Mouse (Mus musculus) testis, postnatal 10 days (tissue): ENCODE measurements at regions not wholly inside any gene's neighbourhood (a gene's known extent, or its start where the extent isn't known, plus 50 kb on each side); places are given as distances from the start of the nearest gene placed in this dataset.

ENCODE experiments used
- DNase-seq: peaks from one replicate; pipeline ENCODE4 v3.0.0; 2021; ENCODE audit warnings: low spot score

- DNase-seq: no peak
Measured at GRCm38 (mm10) chr9:85521342-85521741, 194.2 kb upstream of the Tent5a start.

DNA sequence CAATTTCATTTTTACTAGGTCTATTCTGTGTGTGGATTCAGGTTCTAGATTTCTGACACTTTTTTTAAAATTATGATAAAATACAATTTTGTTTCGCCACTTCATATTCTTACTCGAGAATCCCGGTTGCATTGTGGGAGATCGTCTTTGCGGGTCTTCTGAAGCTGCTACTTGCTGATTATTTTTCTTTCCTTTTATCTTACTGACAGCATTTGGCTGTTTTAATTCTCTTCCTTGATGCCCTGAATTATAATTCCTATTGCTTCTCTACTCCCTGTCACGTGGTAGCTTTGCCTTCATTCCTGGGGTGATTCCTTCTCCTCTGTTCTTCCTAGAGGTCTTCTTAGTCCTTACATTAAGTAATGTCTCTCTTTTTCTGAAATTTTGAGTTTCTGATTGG, 193.8 kb upstream of the Tent5a start:
- no peak for DNase-seq

GRCm38 (mm10) chr9:85499006-85499405, 171.9 kb upstream of the Tent5a start:
- no peak for DNase-seq

DNA sequence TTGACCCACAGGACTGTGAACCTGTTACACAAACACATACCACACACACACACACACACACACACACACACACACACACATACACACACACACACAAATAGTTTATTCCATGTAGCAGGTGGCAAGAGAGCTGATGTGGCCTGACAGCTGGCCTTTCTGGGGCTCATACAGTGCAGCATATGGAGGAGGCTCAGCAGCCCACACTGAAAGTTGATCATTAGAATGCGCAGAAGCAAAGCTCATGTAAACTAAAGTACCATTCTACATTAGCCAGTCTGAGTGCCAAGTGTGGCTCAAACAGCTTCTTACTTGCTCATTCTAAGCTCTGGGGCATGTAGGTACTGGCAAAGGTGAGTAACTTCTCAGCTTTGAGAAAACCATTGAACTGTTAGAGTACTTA, 170.2 kb upstream of the Tent5a start:
- DNase-seq: no peak

- no peak for DNase-seq
Measured at GRCm38 (mm10) chr9:85496506-85497239, 169.5 kb upstream of the Tent5a start.

DNA sequence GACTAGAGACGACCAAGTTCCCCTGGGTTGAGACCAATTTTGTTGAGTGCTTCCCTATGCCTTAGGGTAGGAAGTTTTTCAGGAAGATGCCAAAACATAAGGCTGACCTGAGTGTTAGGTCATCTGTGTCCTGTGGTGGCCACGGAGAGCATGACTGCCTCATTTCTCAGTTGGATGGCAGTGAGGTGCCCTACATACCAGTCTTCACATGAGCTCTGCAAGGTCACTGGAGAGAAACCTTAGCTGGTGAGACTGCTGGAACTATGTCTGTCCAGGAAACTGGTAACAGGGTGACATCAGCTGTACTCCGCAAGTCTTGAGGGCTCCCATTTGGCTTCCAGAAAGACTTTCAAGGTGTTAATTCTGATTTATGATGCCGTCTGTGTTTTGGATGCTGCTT, 167.9 kb upstream of the Tent5a start:
- no peak for DNase-seq

DNA sequence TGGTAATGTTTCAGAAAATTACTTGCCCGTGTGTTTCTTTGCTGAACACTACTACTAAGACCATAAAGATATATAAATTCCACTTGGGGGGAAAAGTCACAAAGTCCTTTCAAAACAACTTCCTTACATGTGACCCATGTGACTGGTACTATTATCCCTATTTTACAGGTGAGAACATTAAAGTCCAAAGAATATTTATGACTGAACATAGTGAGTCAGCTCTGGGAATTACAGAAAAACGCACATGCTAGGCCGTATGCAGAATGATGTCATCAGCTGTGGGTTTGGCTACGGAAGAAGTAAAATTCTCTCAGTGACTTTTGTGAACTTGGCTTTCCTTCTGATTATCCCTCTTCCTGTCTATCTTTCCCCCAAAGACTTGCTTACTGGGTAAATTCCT, 166.6 kb upstream of the Tent5a start:
- no peak for DNase-seq

- DNase-seq: no peak
Measured at GRCm38 (mm10) chr9:85490367-85490766, 163.2 kb upstream of the Tent5a start.

DNA sequence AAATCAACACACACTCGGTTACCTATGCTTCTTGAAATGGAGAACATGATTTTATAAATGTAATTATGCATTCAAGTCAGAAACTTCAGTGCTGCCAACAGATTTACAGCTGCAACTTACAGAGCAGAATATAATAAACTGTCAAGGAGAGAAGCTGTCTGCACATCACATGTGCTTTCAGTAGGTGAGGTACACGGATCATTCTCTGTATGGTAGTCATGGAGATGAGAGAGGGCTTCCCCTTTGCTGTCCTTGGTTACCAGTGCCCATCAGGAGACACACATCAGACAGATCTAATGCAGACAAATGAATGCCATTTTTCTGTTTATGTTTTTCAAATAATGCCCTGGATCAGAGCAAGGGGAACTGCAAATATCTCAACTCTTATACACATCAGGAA, 160.8 kb upstream of the Tent5a start:
- DNase-seq: no peak

- DNase-seq: no peak
Measured at GRCm38 (mm10) chr9:85487052-85487668, 160.0 kb upstream of the Tent5a start.

DNA sequence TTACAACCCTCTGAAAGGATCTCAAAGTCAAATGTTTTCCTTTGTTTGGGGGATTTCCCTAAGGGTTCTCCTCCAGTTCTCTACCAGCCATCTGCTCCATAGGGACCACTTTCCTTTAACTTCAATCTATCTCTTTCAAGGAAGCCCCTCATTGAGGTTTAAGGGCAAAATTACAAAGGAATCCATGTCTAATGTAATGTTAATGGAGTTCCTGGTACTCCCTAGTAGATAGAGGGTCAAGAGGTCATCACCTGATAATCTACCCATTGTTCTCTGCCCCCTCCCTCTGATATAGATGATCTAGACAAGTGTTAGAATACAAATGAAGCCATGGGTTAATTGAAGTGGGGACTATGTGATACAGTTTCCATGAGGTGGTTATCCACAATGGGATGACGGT, 158.6 kb upstream of the Tent5a start:
- DNase-seq: no peak

GRCm38 (mm10) chr9:85483248-85483647, 156.1 kb upstream of the Tent5a start:
- DNase-seq: no peak

DNA sequence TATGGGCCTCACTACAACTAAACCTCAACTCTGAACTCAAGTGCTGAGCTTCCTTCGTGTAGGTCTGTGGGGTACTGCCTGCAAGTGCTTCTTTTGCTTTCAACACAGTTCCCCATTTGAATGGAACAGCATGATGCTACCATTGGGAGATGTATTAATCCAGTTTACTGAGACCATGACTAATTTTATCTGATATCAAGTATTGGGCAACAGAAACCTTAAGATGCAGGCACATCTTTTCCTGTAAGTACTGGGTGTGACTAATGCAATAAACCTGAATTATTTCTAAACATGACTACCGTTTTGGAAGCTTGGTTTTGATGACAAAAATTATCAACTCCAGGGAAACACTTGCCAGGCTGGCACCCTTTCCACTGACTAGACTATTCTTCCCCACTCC, 153.4 kb upstream of the Tent5a start:
- DNase-seq: no peak

DNA sequence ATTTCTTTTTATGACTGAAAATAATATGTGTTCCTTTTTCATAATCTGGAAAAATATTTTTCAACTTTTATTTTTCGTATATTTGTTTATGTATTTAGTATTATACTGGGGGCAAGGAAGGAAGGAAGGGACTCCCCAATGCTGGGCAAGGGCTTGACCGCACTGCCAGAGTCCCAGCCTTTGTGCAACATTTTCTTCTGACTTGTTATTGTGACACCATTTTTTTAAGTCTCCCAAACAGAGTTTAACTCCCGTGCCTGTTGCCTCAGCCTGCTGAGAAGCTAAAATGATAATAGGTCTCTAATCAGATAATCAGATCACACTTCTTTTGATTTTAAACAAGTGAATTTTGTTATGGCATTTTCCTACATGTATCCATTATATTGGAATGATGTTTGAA, 148.1 kb upstream of the Tent5a start:
- no peak for DNase-seq

GRCm38 (mm10) chr9:85470264-85470821, 143.2 kb upstream of the Tent5a start:
- no peak for DNase-seq

GRCm38 (mm10) chr9:85469288-85469687, 142.1 kb upstream of the Tent5a start:
- DNase-seq: no peak

DNA sequence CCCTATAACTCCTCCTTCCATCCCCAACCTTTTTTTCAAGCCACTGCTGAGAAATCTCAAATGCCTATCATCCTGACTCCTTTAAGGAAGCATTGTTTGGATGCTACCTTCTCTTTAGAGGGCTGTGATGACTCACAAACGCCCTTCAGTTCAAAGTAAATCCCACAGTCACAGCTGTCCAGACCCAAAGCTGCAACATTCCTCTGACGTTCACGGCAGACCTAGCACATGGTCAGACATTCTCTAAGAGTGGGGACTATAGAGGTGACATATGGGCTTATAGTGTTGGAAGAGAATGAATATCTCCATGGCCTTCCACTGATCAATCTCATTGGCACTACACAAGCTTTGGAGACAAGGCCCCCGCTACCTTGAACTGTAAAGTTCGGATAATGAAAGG, 139.5 kb upstream of the Tent5a start:
- DNase-seq: no peak

DNA sequence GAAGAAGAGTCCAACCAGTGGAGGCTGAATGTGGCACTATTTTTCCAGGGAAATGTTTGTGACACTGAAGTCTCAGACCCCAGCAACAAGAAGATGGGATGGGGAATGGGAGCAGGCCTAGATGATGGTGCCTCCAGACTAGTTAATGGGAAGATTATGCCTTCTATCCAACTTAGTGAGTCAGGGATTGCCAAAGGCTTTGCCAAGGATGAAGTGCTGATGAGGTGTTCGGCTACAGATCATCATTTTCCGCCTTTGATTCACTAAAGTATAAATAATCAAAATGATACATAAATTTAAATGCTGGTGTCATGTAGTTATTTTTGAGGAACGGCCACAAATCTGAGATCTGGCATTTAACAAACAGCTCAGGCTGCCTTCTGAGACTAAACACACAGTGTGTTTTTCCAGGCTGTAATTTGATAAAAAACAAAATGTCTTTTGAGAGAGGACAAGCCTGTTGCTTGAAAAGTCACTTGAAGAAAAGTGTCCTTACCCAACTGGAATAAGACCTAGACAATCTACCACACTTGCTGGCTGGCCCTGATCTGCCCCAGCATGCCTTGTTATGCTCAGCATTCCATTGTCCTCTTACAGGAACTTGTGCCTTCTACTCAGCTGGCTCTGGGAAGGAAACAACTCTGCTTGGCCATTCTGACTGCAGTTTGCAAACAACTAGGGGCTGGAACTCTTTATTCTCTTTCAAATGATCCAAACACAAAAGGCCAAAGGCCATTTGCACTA, 132.1 kb upstream of the Tent5a start:
- DNase-seq: no peak

DNA sequence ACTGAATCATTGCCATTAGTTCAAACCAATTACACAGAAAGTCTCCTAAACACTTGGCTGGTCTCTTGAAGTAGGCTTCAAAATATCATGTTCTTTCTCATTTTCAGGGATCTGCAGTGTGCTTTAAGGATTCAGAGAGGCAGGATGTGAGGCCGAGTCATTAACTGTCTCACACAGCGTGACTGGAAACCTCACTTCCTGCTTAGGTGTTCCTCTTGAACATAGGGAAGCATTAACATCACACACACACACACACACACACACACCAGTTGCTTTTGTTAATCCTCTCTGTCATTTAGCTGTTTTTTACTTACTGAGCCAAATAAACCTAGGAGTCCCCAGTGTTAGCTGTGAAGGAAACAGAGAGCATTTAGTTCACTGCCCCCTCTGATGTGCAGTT, 131.2 kb upstream of the Tent5a start:
- DNase-seq: no peak

DNA sequence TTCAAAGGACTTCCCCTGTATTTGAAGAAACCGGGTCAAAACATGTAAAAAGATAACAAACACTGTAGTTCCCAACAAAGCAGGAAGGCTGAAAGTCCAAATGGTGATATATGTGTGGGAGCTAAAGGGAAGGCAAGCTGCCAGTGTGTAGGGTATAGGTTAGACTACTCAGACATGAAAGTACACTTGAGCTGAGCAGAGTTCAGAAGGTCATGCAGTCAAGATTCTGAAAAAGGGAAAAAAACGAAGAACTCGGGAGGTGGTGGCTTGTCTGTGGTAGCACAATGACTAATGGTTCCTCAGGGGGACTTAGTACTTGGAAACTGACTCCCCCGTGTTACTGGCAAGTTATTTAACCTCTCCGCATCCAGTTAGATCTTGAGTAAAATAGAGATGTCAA, 130.3 kb upstream of the Tent5a start:
- no peak for DNase-seq

GRCm38 (mm10) chr9:85455382-85455781, 128.2 kb upstream of the Tent5a start:
- no peak for DNase-seq

DNA sequence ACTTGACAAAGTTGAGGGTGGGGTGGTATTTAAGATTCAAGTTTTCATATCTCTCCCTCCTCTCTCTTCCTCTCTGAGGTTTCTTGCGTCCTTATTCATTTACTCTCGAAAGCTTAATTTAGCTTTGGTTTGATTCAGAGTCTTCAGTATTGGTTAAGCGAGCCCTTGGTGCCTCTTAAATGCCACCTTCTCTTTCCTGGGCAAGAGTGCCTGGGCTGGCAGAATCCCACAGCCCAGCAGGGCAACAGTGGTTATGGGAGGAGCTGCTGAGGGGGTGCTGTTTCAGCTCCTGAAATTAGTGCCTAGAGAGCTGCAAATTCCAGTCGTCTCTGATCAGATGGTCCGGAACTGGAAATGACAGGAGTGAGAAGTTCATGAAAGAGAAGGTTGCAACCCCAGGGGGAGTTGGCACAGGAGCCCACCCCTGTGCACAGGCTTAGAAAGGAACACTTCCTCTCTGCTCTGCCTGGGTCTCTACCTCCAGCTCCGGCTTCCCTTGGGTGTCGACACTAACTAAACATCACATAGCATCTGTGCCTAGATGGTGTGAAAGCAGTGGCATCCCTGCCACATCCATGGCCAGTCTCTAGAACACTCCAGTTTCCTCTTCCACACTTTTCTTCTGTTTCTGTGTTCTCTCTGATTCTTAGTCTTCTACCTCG, 125.2 kb upstream of the Tent5a start:
- no peak for DNase-seq

DNA sequence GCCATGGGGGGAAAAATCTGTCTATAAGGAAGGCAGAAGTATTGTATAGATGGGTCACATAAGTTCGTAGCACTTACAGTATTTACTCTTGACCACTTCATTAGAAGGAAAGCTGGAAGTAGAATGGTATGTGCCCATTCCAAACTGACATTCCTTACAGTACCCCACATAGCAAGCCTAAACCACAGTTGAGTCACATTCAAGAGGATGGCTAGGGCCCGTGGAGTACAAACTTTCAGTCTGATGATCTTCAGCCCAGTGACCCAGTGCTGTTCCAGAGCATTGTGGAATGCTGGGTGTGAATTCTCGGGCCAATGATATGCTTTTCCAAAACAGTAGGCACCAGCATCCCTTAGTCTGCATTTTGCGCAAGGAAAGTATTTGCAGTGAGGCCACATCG, 124.2 kb upstream of the Tent5a start:
- DNase-seq: no peak
